Mouse (Mus musculus): ENCODE measurements around the gene Gli1. TPM values are rescaled to one million over a fixed set of nuclear protein-coding genes. Genes with fewer than 3 reads are reported as not detected.

The Gli1 gene
- polyA plus RNA-seq (2014; fragmentation: Illumina TruSeq; extraction: RNeasy Lipid Tissue Mini Kit (QIAGEN cat#74804); ENCODE audit: low read depth, low replicate concordance): not detected

GRCm38 (mm10) chr10:127341891-127342639 is at the start of gene Gli1:
Gene Gli1 (minus strand): TSS chr10:127341974.

GRCm38 (mm10) chr10:127380251-127380691 is 38.5 kb upstream of the Gli1 start, which contains the start of gene R3hdm2:
Gene R3hdm2 (plus strand): TSS chr10:127380327.

GRCm38 (mm10) chr10:127369834-127370820 is 28.4 kb upstream of the Gli1 start, which contains the start of gene Inhbc:
Gene Inhbc (minus strand): TSS chr10:127370431.

GRCm38 (mm10) chr10:127353909-127354895 is 12.4 kb upstream of the Gli1 start, which contains the start of gene Inhbe:
Gene Inhbe (minus strand): TSS chr10:127354411.

GRCm38 (mm10) chr10:127321621-127322020 is 20.2 kb downstream of the Gli1 start, which contains the start of gene Arhgap9:
Gene Arhgap9 (plus strand): TSS chr10:127321964.

GRCm38 (mm10) chr10:127311476-127312355 is 30.1 kb downstream of the Gli1 start, which contains the start of gene Mars:
Gene Mars (minus strand): TSS chr10:127311786.

GRCm38 (mm10) chr10:127288800-127289572 is 52.8 kb downstream of the Gli1 start, which contains the start of gene Mbd6:
Gene Mbd6 (minus strand): TSS chr10:127289018.

Other genes starting within 250 kb of the Gli1 start
- 15.0 TPM for gene Os9, start 220.8 kb downstream of the Gli1 start, polyA plus RNA-seq (2014; fragmentation: Illumina TruSeq; extraction: RNeasy Lipid Tissue Mini Kit (QIAGEN cat#74804); ENCODE audit: low read depth, low replicate concordance)
- 0.47 TPM for gene B4galnt1, start 176.7 kb downstream of the Gli1 start, polyA plus RNA-seq (2014; fragmentation: Illumina TruSeq; extraction: RNeasy Lipid Tissue Mini Kit (QIAGEN cat#74804); ENCODE audit: low read depth, low replicate concordance)
- not detected for gene Slc26a10, start 161.3 kb downstream of the Gli1 start, polyA plus RNA-seq (2014; fragmentation: Illumina TruSeq; extraction: RNeasy Lipid Tissue Mini Kit (QIAGEN cat#74804); ENCODE audit: low read depth, low replicate concordance)
- gene Arhgef25, start 151.9 kb downstream of the Gli1 start, polyA plus RNA-seq (2014; fragmentation: Illumina TruSeq; extraction: RNeasy Lipid Tissue Mini Kit (QIAGEN cat#74804); ENCODE audit: low read depth, low replicate concordance): 8.0 TPM
- 3.6 TPM for gene Dtx3, start 146.2 kb downstream of the Gli1 start, polyA plus RNA-seq (2014; fragmentation: Illumina TruSeq; extraction: RNeasy Lipid Tissue Mini Kit (QIAGEN cat#74804); ENCODE audit: low read depth, low replicate concordance)
- gene Pip4k2c, start 130.4 kb downstream of the Gli1 start, polyA plus RNA-seq (2014; fragmentation: Illumina TruSeq; extraction: RNeasy Lipid Tissue Mini Kit (QIAGEN cat#74804); ENCODE audit: low read depth, low replicate concordance): 18.3 TPM
- gene Kif5a, start 78.6 kb downstream of the Gli1 start, polyA plus RNA-seq (2014; fragmentation: Illumina TruSeq; extraction: RNeasy Lipid Tissue Mini Kit (QIAGEN cat#74804); ENCODE audit: low read depth, low replicate concordance): 1.8 TPM
- 26.5 TPM for gene Dctn2, start 75.6 kb downstream of the Gli1 start, polyA plus RNA-seq (2014; fragmentation: Illumina TruSeq; extraction: RNeasy Lipid Tissue Mini Kit (QIAGEN cat#74804); ENCODE audit: low read depth, low replicate concordance)
- 2.2 TPM for gene Mbd6, start 53.0 kb downstream of the Gli1 start, polyA plus RNA-seq (2014; fragmentation: Illumina TruSeq; extraction: RNeasy Lipid Tissue Mini Kit (QIAGEN cat#74804); ENCODE audit: low read depth, low replicate concordance)
- 18.8 TPM for gene Mars, start 30.2 kb downstream of the Gli1 start, polyA plus RNA-seq (2014; fragmentation: Illumina TruSeq; extraction: RNeasy Lipid Tissue Mini Kit (QIAGEN cat#74804); ENCODE audit: low read depth, low replicate concordance)
- 0.70 TPM for gene Arhgap9, start 20.0 kb downstream of the Gli1 start, polyA plus RNA-seq (2014; fragmentation: Illumina TruSeq; extraction: RNeasy Lipid Tissue Mini Kit (QIAGEN cat#74804); ENCODE audit: low read depth, low replicate concordance)
- not detected for gene Inhbe, start 12.4 kb upstream of the Gli1 start, polyA plus RNA-seq (2014; fragmentation: Illumina TruSeq; extraction: RNeasy Lipid Tissue Mini Kit (QIAGEN cat#74804); ENCODE audit: low read depth, low replicate concordance)
- not detected for gene Inhbc, start 28.5 kb upstream of the Gli1 start, polyA plus RNA-seq (2014; fragmentation: Illumina TruSeq; extraction: RNeasy Lipid Tissue Mini Kit (QIAGEN cat#74804); ENCODE audit: low read depth, low replicate concordance)
- gene R3hdm2, start 38.4 kb upstream of the Gli1 start, polyA plus RNA-seq (2014; fragmentation: Illumina TruSeq; extraction: RNeasy Lipid Tissue Mini Kit (QIAGEN cat#74804); ENCODE audit: low read depth, low replicate concordance): 216 TPM
- gene Stac3, start 159.7 kb upstream of the Gli1 start, polyA plus RNA-seq (2014; fragmentation: Illumina TruSeq; extraction: RNeasy Lipid Tissue Mini Kit (QIAGEN cat#74804); ENCODE audit: low read depth, low replicate concordance): not detected
- gene Ndufa4l2, start 173.0 kb upstream of the Gli1 start, polyA plus RNA-seq (2014; fragmentation: Illumina TruSeq; extraction: RNeasy Lipid Tissue Mini Kit (QIAGEN cat#74804); ENCODE audit: low read depth, low replicate concordance): 2.6 TPM
- 2.1 TPM for gene Shmt2, start 180.5 kb upstream of the Gli1 start, polyA plus RNA-seq (2014; fragmentation: Illumina TruSeq; extraction: RNeasy Lipid Tissue Mini Kit (QIAGEN cat#74804); ENCODE audit: low read depth, low replicate concordance)
- not detected for gene Nxph4, start 192.6 kb upstream of the Gli1 start, polyA plus RNA-seq (2014; fragmentation: Illumina TruSeq; extraction: RNeasy Lipid Tissue Mini Kit (QIAGEN cat#74804); ENCODE audit: low read depth, low replicate concordance)